Mouse (Mus musculus): Measurements from ENCODE around the gene Rbm20.

- TF ChIP-seq MAX (IDR thresholded peaks at IDR 0.05; ENCODE audit: low read length) (no peak), POLR2A (IDR thresholded peaks at IDR 0.05; ENCODE audit: control insufficient read depth in 1 of 2, insufficient read depth in 1 of 2, low read depth in 1 of 2, low read length in 2 of 2, poor library complexity in 1 of 2) (no peak), CHD2 (IDR thresholded peaks at IDR 0.05; ENCODE audit: low read length) (no peak), MAFK (IDR thresholded peaks at IDR 0.05; ENCODE audit: borderline replicate concordance, low read depth, low read length) (no peak), UBTF (IDR thresholded peaks at IDR 0.05; ENCODE audit: borderline replicate concordance, insufficient read depth, low read depth, low read length) (no peak), CTCF (IDR thresholded peaks at IDR 0.05 in 2 of 3, conservative IDR thresholded peaks at IDR 0.05 in 1 of 3; ENCODE audit: control insufficient read depth in 1 of 3, insufficient read depth in 1 of 3, low read depth in 2 of 3, low read length in 3 of 3, poor library complexity in 1 of 3, severe bottlenecking in 1 of 3) (no peak)
These were observed 49.6 kb downstream of the Rbm20 start for GRCm38 (mm10) chr19:53726755-53727154.

Data from MEL (cell line).